Mouse (Mus musculus) MEL (cell line): ENCODE measurements around the gene Gstt3. TPM values are rescaled to one million over a fixed set of nuclear protein-coding genes. Genes with fewer than 3 reads are reported as not detected.

Experiments used
- DNase-seq: peaks from one replicate; pipeline ENCODE4 v3.0.0; 2011; ENCODE audit warnings: low read depth, low spot score
- H3K27ac ChIP-seq: 2 replicates; pipeline ENCODE4 v1.5.1; 2012; ENCODE audit warnings: low read depth, mild to moderate bottlenecking, control low read depth, low read length, moderate library complexity; ENCODE audit not compliant: control insufficient read depth
- H3K27me3 ChIP-seq, 2 experiments: fragments of 150-350 bp in 1 of 2; sonication (generic) in 1 of 2; 2 replicates each; pipeline ENCODE4 v1.6.1; 2012; ENCODE audit warnings: low read length in 2 of 2, mild to moderate bottlenecking in 2 of 2, improper control_type of control experiment in 1 of 2, moderate library complexity in 1 of 2; ENCODE audit not compliant: insufficient read depth in 2 of 2, control insufficient read depth in 1 of 2
- H3K36me3 ChIP-seq, 2 experiments: 2 replicates each; pipeline ENCODE4 v1.6.1; 2012 to 2014; ENCODE audit warnings: low read length in 2 of 2, improper control_type of control experiment in 1 of 2, inconsistent platforms in 1 of 2, mild to moderate bottlenecking in 1 of 2; ENCODE audit not compliant: insufficient read depth in 2 of 2, control insufficient read depth in 1 of 2
- H3K4me1 ChIP-seq, 2 experiments: fragments of 150-350 bp in 1 of 2; sonication (generic) in 1 of 2; 2 replicates each; pipeline ENCODE4 v1.6.1; 2012; ENCODE audit warnings: low read length in 2 of 2, improper control_type of control experiment in 1 of 2, mild to moderate bottlenecking in 1 of 2; ENCODE audit not compliant: insufficient read depth in 2 of 2, control insufficient read depth in 1 of 2
- H3K4me3 ChIP-seq, 2 experiments: fragments of 150-350 bp in 1 of 2; sonication (generic) in 1 of 2; 2 replicates each; pipeline ENCODE4 v1.5.1; 2012; ENCODE audit warnings: low read depth in 2 of 2, low read length in 2 of 2, mild to moderate bottlenecking in 2 of 2, moderate library complexity in 2 of 2, control low read depth in 1 of 2, improper control_type of control experiment in 1 of 2; ENCODE audit not compliant: control insufficient read depth in 1 of 2, insufficient read depth in 1 of 2
- H3K79me2 ChIP-seq: 2 replicates; pipeline ENCODE4 v1.6.1; 2012; ENCODE audit warnings: mild to moderate bottlenecking, low read length, moderate library complexity; ENCODE audit not compliant: control insufficient read depth, poor library complexity, insufficient read depth
- H3K9ac ChIP-seq: 2 replicates; pipeline ENCODE4 v1.6.1; 2012; ENCODE audit warnings: low read depth, mild to moderate bottlenecking, control low read depth, low read length, moderate library complexity; ENCODE audit not compliant: control insufficient read depth, poor library complexity, severe bottlenecking
- H3K9me3 ChIP-seq: fragments of 150-350 bp; sonication (generic); replicated peaks from 2 replicates; pipeline ENCODE4 v1.6.1; 2012; ENCODE audit warnings: mild to moderate bottlenecking, low read length, improper control_type of control experiment, moderate library complexity; ENCODE audit not compliant: insufficient read depth
- BHLHE40 ChIP-seq: IDR thresholded peaks from 2 replicates; pipeline ENCODE4 v1.6.1; 2012; ENCODE audit warnings: low read depth, mild to moderate bottlenecking, inconsistent platforms, low read length, improper control_type of control experiment, borderline replicate concordance
- CHD1 ChIP-seq: IDR thresholded peaks from 2 replicates; pipeline ENCODE4 v1.6.1; 2012; ENCODE audit warnings: low read depth, mild to moderate bottlenecking, inconsistent platforms, low read length, improper control_type of control experiment
- CHD2 ChIP-seq: IDR thresholded peaks from 2 replicates; pipeline ENCODE4 v1.6.1; 2011; ENCODE audit warnings: low read length, improper control_type of control experiment
- CTCF ChIP-seq, 3 experiments: IDR thresholded peaks in 2 of 3; conservative IDR thresholded peaks in 1 of 3; 2 replicates each; pipeline ENCODE4 v1.5.1; 2011 to 2012; ENCODE audit warnings: low read length in 3 of 3, low read depth in 2 of 3, mild to moderate bottlenecking in 2 of 3, improper control_type of control experiment in 1 of 3, inconsistent platforms in 1 of 3, mixed read lengths in 1 of 3, moderate library complexity in 1 of 3; ENCODE audit not compliant: control insufficient read depth in 1 of 3, insufficient read depth in 1 of 3, poor library complexity in 1 of 3, severe bottlenecking in 1 of 3
- E2F4 ChIP-seq: IDR thresholded peaks from 2 replicates; pipeline ENCODE4 v1.6.1; 2011; ENCODE audit warnings: low read depth, low read length, improper control_type of control experiment, borderline replicate concordance
- ELF1 ChIP-seq: IDR thresholded peaks from 2 replicates; pipeline ENCODE4 v1.6.1; 2014; ENCODE audit warnings: low read depth, mild to moderate bottlenecking, inconsistent platforms, low read length, improper control_type of control experiment, moderate library complexity
- EP300 ChIP-seq, 2 experiments: IDR thresholded peaks; 2 replicates each; pipeline ENCODE4 v1.6.1; 2011; ENCODE audit warnings: improper control_type of control experiment in 2 of 2, low read length in 2 of 2, low read depth in 1 of 2, mild to moderate bottlenecking in 1 of 2
- ETS1 ChIP-seq: IDR thresholded peaks from 2 replicates; pipeline ENCODE4 v1.6.1; 2012; ENCODE audit warnings: low read depth, mild to moderate bottlenecking, inconsistent platforms, low read length, improper control_type of control experiment, moderate library complexity
- GABPA ChIP-seq: IDR thresholded peaks from 2 replicates; pipeline ENCODE4 v1.6.1; 2012; ENCODE audit warnings: low read depth, mild to moderate bottlenecking, inconsistent platforms, low read length, improper control_type of control experiment, moderate library complexity
- HCFC1 ChIP-seq: IDR thresholded peaks from 2 replicates; pipeline ENCODE4 v1.6.1; 2012; ENCODE audit warnings: low read depth, mild to moderate bottlenecking, inconsistent platforms, low read length, improper control_type of control experiment, moderate library complexity
- JUND ChIP-seq: IDR thresholded peaks from 2 replicates; pipeline ENCODE4 v1.6.1; 2011; ENCODE audit warnings: low read depth, mild to moderate bottlenecking, improper control_type of control experiment, low read length
- KAT2A ChIP-seq: conservative IDR thresholded peaks from 2 replicates; pipeline ENCODE4 v1.6.1; 2012; ENCODE audit warnings: low read depth, low read length, improper control_type of control experiment, inconsistent platforms
- MAFK ChIP-seq: IDR thresholded peaks from 2 replicates; pipeline ENCODE4 v1.6.1; 2011; ENCODE audit warnings: low read depth, mild to moderate bottlenecking, low read length, improper control_type of control experiment, borderline replicate concordance
- MAX ChIP-seq: IDR thresholded peaks from 2 replicates; pipeline ENCODE4 v1.6.1; 2011; ENCODE audit warnings: low read length, improper control_type of control experiment
- MAZ ChIP-seq: IDR thresholded peaks from 2 replicates; pipeline ENCODE4 v1.6.1; 2012; ENCODE audit warnings: low read depth, mild to moderate bottlenecking, inconsistent platforms, low read length, improper control_type of control experiment
- MEF2A ChIP-seq: IDR thresholded peaks from 2 replicates; pipeline ENCODE4 v1.6.1; 2014; ENCODE audit warnings: low read depth, mild to moderate bottlenecking, inconsistent platforms, low read length, improper control_type of control experiment; ENCODE audit not compliant: poor library complexity, insufficient replicate concordance, severe bottlenecking; ENCODE audit errors: extremely low read depth
- NELFE ChIP-seq: IDR thresholded peaks from 2 replicates; pipeline ENCODE4 v1.6.1; 2011; ENCODE audit warnings: low read depth, low read length, improper control_type of control experiment
- NRF1 ChIP-seq: IDR thresholded peaks from 2 replicates; pipeline ENCODE4 v1.6.1; 2014; ENCODE audit warnings: low read depth, mild to moderate bottlenecking, inconsistent platforms, low read length, improper control_type of control experiment, moderate library complexity; ENCODE audit not compliant: poor library complexity, insufficient read depth, severe bottlenecking
- POLR2AphosphoS2 ChIP-seq: IDR thresholded peaks from 2 replicates; pipeline ENCODE4 v1.6.1; 2011; ENCODE audit warnings: low read length, improper control_type of control experiment
- POLR2AphosphoS5 ChIP-seq: IDR thresholded peaks from 2 replicates; pipeline ENCODE4 v1.6.1; 2012; ENCODE audit warnings: low read depth, borderline replicate concordance, mild to moderate bottlenecking, inconsistent platforms, low read length, moderate library complexity, mixed read lengths
- RCOR1 ChIP-seq: IDR thresholded peaks from 2 replicates; pipeline ENCODE4 v1.6.1; 2012; ENCODE audit warnings: low read depth, mild to moderate bottlenecking, inconsistent platforms, low read length, improper control_type of control experiment
- TAL1 ChIP-seq: IDR thresholded peaks from 2 replicates; pipeline ENCODE4 v1.6.1; 2012; ENCODE audit warnings: mild to moderate bottlenecking, inconsistent platforms, low read length, moderate library complexity, mixed read lengths
- TBP ChIP-seq: IDR thresholded peaks from 2 replicates; pipeline ENCODE4 v1.8.0; 2011; ENCODE audit warnings: low read depth, low read length, improper control_type of control experiment
- TCF12 ChIP-seq: IDR thresholded peaks from 2 replicates; pipeline ENCODE4 v1.6.1; 2014; ENCODE audit warnings: low read depth, mild to moderate bottlenecking, inconsistent platforms, low read length, improper control_type of control experiment, moderate library complexity
- UBTF ChIP-seq: IDR thresholded peaks from 2 replicates; pipeline ENCODE4 v1.6.1; 2012; ENCODE audit warnings: low read depth, mild to moderate bottlenecking, inconsistent platforms, low read length, improper control_type of control experiment, moderate library complexity, borderline replicate concordance; ENCODE audit not compliant: insufficient read depth
- USF1 ChIP-seq: IDR thresholded peaks from 2 replicates; pipeline ENCODE4 v1.6.1; 2014; ENCODE audit warnings: low read depth, mild to moderate bottlenecking, inconsistent platforms, low read length, improper control_type of control experiment, moderate library complexity
- USF2 ChIP-seq, 2 experiments: IDR thresholded peaks; 2 replicates each; pipeline ENCODE4 v1.6.1; 2011 to 2012; ENCODE audit warnings: improper control_type of control experiment in 2 of 2, low read length in 2 of 2, borderline replicate concordance in 1 of 2, inconsistent platforms in 1 of 2, low read depth in 1 of 2, mild to moderate bottlenecking in 1 of 2; ENCODE audit not compliant: insufficient read depth in 1 of 2
- ZMIZ1 ChIP-seq: IDR thresholded peaks from 2 replicates; pipeline ENCODE4 v1.6.1; 2012; ENCODE audit warnings: low read depth, mild to moderate bottlenecking, inconsistent platforms, low read length, improper control_type of control experiment, moderate library complexity
- ZNF384 ChIP-seq: IDR thresholded peaks from 2 replicates; pipeline ENCODE4 v1.6.1; 2012; ENCODE audit warnings: low read depth, mild to moderate bottlenecking, inconsistent platforms, low read length, improper control_type of control experiment
- polyA plus RNA-seq, 2 experiments: library from polyadenylated mRNA; stranded (reverse) in 1 of 2; unstranded in 1 of 2; fragments of >175 nt in 1 of 2; fragments of >200 nt in 1 of 2; gene quantifications; 2 replicates each; pipeline versions ENCODE4 v1.2.1 to v1.2.4; 2012; ENCODE audit warnings: low replicate concordance in 2 of 2, low read depth in 1 of 2; ENCODE audit not compliant: insufficient read length in 2 of 2, insufficient read depth in 1 of 2, missing spikeins in 1 of 2
- total RNA-seq: library from RNA; depleted of rRNA; stranded (reverse); fragments of 300-350 nt; gene quantifications from 2 replicates; pipeline ENCODE4 v1.2.3, GENCODE M21; 2012

Gstt3 gene
- total and polyA plus RNA-seq, 3 experiments: 4.0 to 10.2 TPM; not detected in 1

- no peak for TF ChIP-seq TBP
- TF ChIP-seq POLR2AphosphoS2: no peak
- TF ChIP-seq ETS1: no peak
- DNase-seq: no peak
- H3K27me3 ChIP-seq: no peaks in the 10 kb centered on the region
- no peak overlapping the region for H3K9ac ChIP-seq
- no peak overlapping the region for H3K4me3 ChIP-seq
- peaks cover 0 to 36% of the 10 kb centered on the region in 2 experiments; a peak in 2 of 4 replicates for H3K36me3 ChIP-seq
- no peaks in the 10 kb centered on the region; the same call in 1 of the 2 replicates for H3K79me2 ChIP-seq
- H3K27ac ChIP-seq: no peak overlapping the region
- H3K9me3 ChIP-seq: no peaks in the 10 kb centered on the region
- peaks cover 3 to 43% of the 10 kb centered on the region in 2 experiments for H3K4me1 ChIP-seq
Observed at GRCm38 (mm10) chr10:75830275-75830670, 49.1 kb upstream of the Gstt3 start.

GRCm38 (mm10) chr10:75829529-75830274, 48.5 kb upstream of the Gstt3 start:
- peak overlapping the region; percentile 61 for H3K27ac ChIP-seq
- H3K4me1 ChIP-seq: peaks cover 3 to 42% of the 10 kb centered on the region in 2 experiments
- DNase-seq: peak; percentile 55
- H3K27me3 ChIP-seq: no peaks in the 10 kb centered on the region
- no peak overlapping the region for H3K4me3 ChIP-seq
- peaks cover 0 to 32% of the 10 kb centered on the region in 2 experiments; a peak in 2 of 4 replicates for H3K36me3 ChIP-seq
- H3K9me3 ChIP-seq: no peaks in the 10 kb centered on the region
- H3K9ac ChIP-seq: no peak overlapping the region
- no peaks in the 10 kb centered on the region for H3K79me2 ChIP-seq
- TF ChIP-seq CHD2: no peak
- no peak for TF ChIP-seq CTCF (IDR thresholded peaks at IDR 0.05 in 2 of 3, conservative IDR thresholded peaks at IDR 0.05 in 1 of 3; ENCODE audit: control insufficient read depth in 1 of 3, insufficient read depth in 1 of 3, low read depth in 2 of 3, low read length in 3 of 3, poor library complexity in 1 of 3, severe bottlenecking in 1 of 3)
- no peak for TF ChIP-seq ELF1
- TF ChIP-seq HCFC1: no peak
- no peak for TF ChIP-seq UBTF
- TF ChIP-seq POLR2AphosphoS5: no peak
- peak; percentile 64 to 73 for TF ChIP-seq EP300 (IDR thresholded peaks at IDR 0.05; ENCODE audit: low read depth in 1 of 2, low read length in 2 of 2)
- TF ChIP-seq USF1: no peak
- peak; percentile 48 for TF ChIP-seq NELFE
- no peak for TF ChIP-seq ZNF384
- no peak for TF ChIP-seq GABPA
- TF ChIP-seq TCF12: peak; percentile 44; the same call in 1 of the 2 replicates
- TF ChIP-seq MAFK: no peak
- peak; percentile 98 for TF ChIP-seq TBP
- no peak for TF ChIP-seq MEF2A
- TF ChIP-seq JUND: 0 out of 2 replicates have a peak, but pooled peaks have one; percentile 50
- no peak for TF ChIP-seq KAT2A
- TF ChIP-seq MAX: no peak
- no peak for TF ChIP-seq BHLHE40
- TF ChIP-seq RCOR1: 0 out of 2 replicates have a peak, but pooled peaks have one; percentile 37
- no peak for TF ChIP-seq USF2 (IDR thresholded peaks at IDR 0.05; ENCODE audit: borderline replicate concordance in 1 of 2, insufficient read depth in 1 of 2, low read depth in 1 of 2, low read length in 2 of 2)
- TF ChIP-seq NRF1: no peak
- peak; percentile 82 for TF ChIP-seq ZMIZ1
- TF ChIP-seq E2F4: no peak
- TF ChIP-seq TAL1: peak; percentile 76
- no peak for TF ChIP-seq MAZ
- TF ChIP-seq CHD1: no peak
